Mouse (Mus musculus) midbrain, postnatal 0 days (tissue): ENCODE measurements at regions not wholly inside any gene's neighbourhood (a gene's known extent, or its start where the extent isn't known, plus 50 kb on each side); places are given as distances from the start of the nearest gene placed in this dataset.

Source experiments
- ATAC-seq: fragments of 200-750 bp; cut with Nextera tagmentation; 2 replicates; pipeline ENCODE4 v1.8.0; 2017; ENCODE audit warnings: moderate number of reproducible peaks, mild to moderate bottlenecking, moderate TSS enrichment, moderate library complexity; ENCODE audit not compliant: low FRiP score
- DNase-seq: peaks from one replicate; pipeline ENCODE4 v3.0.0-alpha.2; 2015; ENCODE audit warnings: low spot score
- H3K27ac ChIP-seq: fragments of 300-500 bp; sonication (generic); 2 replicates; pipeline ENCODE4 v1.5.1; 2014; ENCODE audit warnings: low read depth, mild to moderate bottlenecking, low read length, mixed read lengths
- H3K27me3 ChIP-seq: fragments of 300-500 bp; sonication (generic); 2 replicates; pipeline ENCODE4 v1.6.1; 2014; ENCODE audit warnings: low read length, control low read depth, mixed read lengths; ENCODE audit not compliant: insufficient read depth
- H3K36me3 ChIP-seq: fragments of 300-500 bp; sonication (generic); 2 replicates; pipeline ENCODE4 v1.6.1; 2014; ENCODE audit warnings: low read length, control low read depth, mixed read lengths; ENCODE audit not compliant: insufficient read depth
- H3K4me1 ChIP-seq: fragments of 300-500 bp; sonication (generic); 2 replicates; pipeline ENCODE4 v1.6.1; 2014; ENCODE audit warnings: mild to moderate bottlenecking, control low read depth, antibody characterized with exemption, low read length, mixed read lengths; ENCODE audit not compliant: insufficient read depth
- H3K4me2 ChIP-seq: fragments of 300-500 bp; sonication (generic); 2 replicates; pipeline ENCODE4 v1.6.1; 2014; ENCODE audit warnings: low read depth, mild to moderate bottlenecking, low read length, mixed read lengths; ENCODE audit not compliant: poor library complexity, severe bottlenecking
- H3K4me3 ChIP-seq: fragments of 300-500 bp; sonication (generic); 2 replicates; pipeline ENCODE4 v1.5.1; 2014; ENCODE audit warnings: low read depth, mild to moderate bottlenecking, low read length, moderate library complexity
- H3K9ac ChIP-seq: fragments of 300-500 bp; sonication (generic); replicated peaks from 2 replicates; pipeline ENCODE4 v1.6.1; 2014; ENCODE audit warnings: mild to moderate bottlenecking, low read length, moderate library complexity, mixed read lengths; ENCODE audit not compliant: poor library complexity, severe bottlenecking
- H3K9me3 ChIP-seq: fragments of 300-500 bp; sonication (generic); 2 replicates; pipeline ENCODE4 v1.6.1; 2016; ENCODE audit warnings: low read length, control low read depth
- CTCF ChIP-seq: IDR thresholded peaks from 2 replicates; pipeline ENCODE4 v1.5.1; 2016; ENCODE audit warnings: antibody characterized with exemption, mild to moderate bottlenecking
- WGBS: fragments of 180-500 bp; shearing (Covaris S2); extraction: QIAGEN DNeasy Blood & Tissue Kit; methylation state at CpG from one replicate; pipeline ENCODE4 v1.1.7; 2014; 5-methylcytosine and 5-hydroxymethylcytosine counted together

GRCm38 (mm10) chr3:5077956-5078355 lies 672.6 kb upstream of the Gm8797 start:
- ATAC-seq, result no peak
- Histone ChIP-seq H3K36me3 (no peaks in the 10 kb centered on the region), H3K9ac (no peak overlapping the region), H3K4me2 (no peak overlapping the region), H3K27me3 (no peaks in the 10 kb centered on the region), H3K4me1 (no peaks in the 10 kb centered on the region), H3K4me3 (no peak overlapping the region), H3K9me3 (no peaks in the 10 kb centered on the region), H3K27ac (no peak overlapping the region)
- DNase-seq, result no peak
- WGBS, result 61% methylated on average over 2 of the region's 2 CpGs
- no peak for TF ChIP-seq CTCF

- no peaks in the 10 kb centered on the region for H3K27me3 ChIP-seq
- no peak for TF ChIP-seq CTCF
- no peaks in the 10 kb centered on the region for H3K9me3 ChIP-seq
- no peaks in the 10 kb centered on the region for H3K4me1 ChIP-seq
- H3K9ac ChIP-seq, result no peak overlapping the region
- H3K4me3 ChIP-seq, result no peak overlapping the region
- H3K4me2 ChIP-seq, result no peak overlapping the region
- no peak for ATAC-seq
- H3K36me3 ChIP-seq, result no peaks in the 10 kb centered on the region
- no peak for DNase-seq
- no peak overlapping the region for H3K27ac ChIP-seq
Measured at GRCm38 (mm10) chr3:5086721-5087120, 663.9 kb upstream of the Gm8797 start.

DNA sequence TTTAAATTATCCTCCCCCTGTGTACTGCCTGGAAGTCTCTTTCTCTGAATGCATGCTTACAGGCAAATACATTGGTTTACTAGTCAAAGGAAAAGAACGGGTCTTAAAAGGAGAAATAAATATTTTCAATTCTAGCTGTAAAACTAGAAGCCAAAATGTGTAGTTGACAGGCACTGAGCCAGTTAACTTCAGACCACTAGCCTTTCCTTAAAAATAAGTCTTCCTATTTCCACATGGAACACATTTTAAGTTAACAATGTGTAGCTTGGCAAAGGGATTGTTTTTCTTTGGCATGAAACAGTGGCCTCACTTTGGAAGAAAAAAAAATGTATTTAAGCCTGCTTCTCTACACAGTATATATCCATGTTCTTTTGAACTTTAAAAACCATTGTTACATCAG lies 661.7 kb upstream of the Gm8797 start:
- WGBS, result 67% methylated on average over 1 of the region's 1 CpGs
- DNase-seq, result no peak
- Histone ChIP-seq H3K27me3 (no peaks in the 10 kb centered on the region), H3K36me3 (no peaks in the 10 kb centered on the region), H3K9me3 (no peaks in the 10 kb centered on the region), H3K27ac (no peak overlapping the region), H3K4me3 (no peak overlapping the region), H3K4me2 (no peak overlapping the region), H3K9ac (no peak overlapping the region), H3K4me1 (no peaks in the 10 kb centered on the region)
- no peak for ATAC-seq
- no peak for TF ChIP-seq CTCF

DNA sequence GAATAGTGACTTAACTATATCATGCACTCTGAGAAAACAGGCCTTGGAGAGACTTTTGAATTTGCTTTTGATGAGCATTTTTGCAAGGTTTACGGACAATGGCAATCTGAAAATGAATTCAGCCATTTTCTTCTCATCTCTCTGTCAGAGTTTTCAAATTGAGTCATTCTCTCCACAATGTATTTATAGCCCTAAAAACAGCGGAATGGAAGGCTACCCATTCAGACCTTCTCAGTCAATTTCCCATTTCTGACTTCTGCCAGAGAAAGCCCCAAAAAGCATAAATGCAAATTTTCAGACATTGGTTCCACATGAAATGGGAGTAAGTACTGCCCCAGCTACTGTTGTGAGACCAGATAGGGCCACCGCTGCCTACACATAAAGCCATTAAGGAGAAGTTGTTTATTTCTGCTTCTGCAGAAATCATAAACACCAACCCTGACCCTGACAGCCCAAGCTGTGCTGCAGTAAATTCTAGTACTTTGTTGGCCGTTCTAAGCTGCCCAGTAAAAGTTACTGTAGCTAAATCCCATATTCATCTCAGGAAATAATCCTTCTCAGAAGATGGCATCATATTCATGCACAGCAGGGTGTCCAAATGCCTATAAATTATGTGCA lies 661.1 kb upstream of the Gm8797 start:
- Histone ChIP-seq H3K36me3 (no peaks in the 10 kb centered on the region), H3K9ac (no peak overlapping the region), H3K4me3 (no peak overlapping the region), H3K4me1 (no peaks in the 10 kb centered on the region), H3K27me3 (no peaks in the 10 kb centered on the region), H3K27ac (no peak overlapping the region), H3K9me3 (no peaks in the 10 kb centered on the region), H3K4me2 (no peak overlapping the region)
- WGBS, result 69% methylated on average over 4 of the region's 4 CpGs
- 0 out of 2 replicates have a peak, but pooled peaks have one; percentile 53 for ATAC-seq
- no peak for TF ChIP-seq CTCF
- no peak for DNase-seq

GRCm38 (mm10) chr3:5090108-5090869 lies 660.3 kb upstream of the Gm8797 start:
- H3K9me3 ChIP-seq, result no peaks in the 10 kb centered on the region
- ATAC-seq, result peak; percentile 68
- H3K27me3 ChIP-seq, result no peaks in the 10 kb centered on the region
- H3K9ac ChIP-seq, result no peak overlapping the region
- no peak for TF ChIP-seq CTCF
- H3K36me3 ChIP-seq, result no peaks in the 10 kb centered on the region
- WGBS, result 62% methylated on average over 13 of the region's 13 CpGs
- H3K4me3 ChIP-seq, result peak overlapping the region; percentile 3; the same call in 1 of the 2 replicates
- no peak overlapping the region for H3K4me2 ChIP-seq
- DNase-seq, result peak; percentile 3
- H3K4me1 ChIP-seq, result no peaks in the 10 kb centered on the region
- no peak overlapping the region for H3K27ac ChIP-seq

DNA sequence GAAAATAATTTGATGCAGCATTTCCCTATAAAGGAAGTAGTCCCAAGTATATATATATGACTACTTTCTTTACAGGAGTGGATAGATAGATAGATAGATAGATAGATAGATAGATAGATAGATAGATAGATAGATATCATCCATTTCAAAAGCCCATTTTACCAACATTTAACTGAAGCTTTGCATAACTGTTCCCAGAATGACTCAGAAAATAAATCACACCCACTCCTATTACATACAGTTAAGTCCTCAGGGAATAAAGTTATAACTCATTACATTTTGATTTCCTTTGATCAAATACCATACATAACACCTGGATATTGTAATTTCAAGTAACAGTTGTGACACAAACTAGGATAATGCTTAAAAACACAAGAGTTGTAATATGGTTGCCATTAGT lies 659.6 kb upstream of the Gm8797 start:
- H3K27ac ChIP-seq, result no peak overlapping the region
- ATAC-seq (no peak), DNase-seq (no peak)
- no peaks in the 10 kb centered on the region for H3K36me3 ChIP-seq
- H3K9ac ChIP-seq, result no peak overlapping the region
- H3K9me3 ChIP-seq, result no peaks in the 10 kb centered on the region
- no peak overlapping the region for H3K4me2 ChIP-seq
- no peak overlapping the region for H3K4me3 ChIP-seq
- no peaks in the 10 kb centered on the region for H3K27me3 ChIP-seq
- no peaks in the 10 kb centered on the region for H3K4me1 ChIP-seq
- TF ChIP-seq CTCF, result no peak
